Mouse (Mus musculus) heart, postnatal 36 days (tissue): ENCODE data around the gene Lin28a. TPM values are rescaled to one million over a fixed set of nuclear protein-coding genes. Genes with fewer than 3 reads are reported as not detected.

Experiments used
- DNase-seq, 2 experiments: peaks; one replicate each; pipeline ENCODE4 v3.0.0; 2021 to 2022
- intact Hi-C: fragments of 180-260 bp; cut with DNase I; formaldehyde crosslinking; loops from one replicate; pipeline ENCODE4 v1.15.1; 2025
- total RNA-seq, 2 experiments: library from RNA; stranded (reverse); gene quantifications; 2 replicates each; pipeline ENCODE4 v1.2.3; 2021

Lin28a gene
- not detected for total RNA-seq

DNA sequence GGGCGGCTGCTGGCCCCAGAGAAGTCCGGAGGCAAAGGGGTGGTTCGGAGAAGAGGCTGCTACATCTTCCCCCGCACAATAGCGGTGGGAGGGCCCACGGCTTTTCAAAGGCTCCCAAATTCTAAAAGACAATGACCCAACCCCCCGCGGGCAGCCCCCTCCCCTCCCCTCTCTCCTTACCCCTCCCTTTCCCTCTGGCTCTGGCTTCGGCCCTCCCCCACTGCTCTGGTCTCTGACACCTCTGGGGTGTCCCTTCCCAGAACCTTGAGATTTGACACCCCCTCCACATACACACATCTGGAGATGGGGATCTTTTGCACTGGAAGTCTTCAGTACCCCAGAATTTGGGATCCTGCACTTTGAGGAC lies at the start of gene Lin28a:
TSS of gene Lin28a (minus strand) at position 63 of the 367 bp plus-strand sequence.
- DNase-seq: no peak
- intact Hi-C loops: no loop called here

- intact Hi-C loops: no loop called here
- no peak for DNase-seq
These were observed 49.3 kb upstream of the Lin28a start for GRCm38 (mm10) chr4:134067833-134068544.

DNA sequence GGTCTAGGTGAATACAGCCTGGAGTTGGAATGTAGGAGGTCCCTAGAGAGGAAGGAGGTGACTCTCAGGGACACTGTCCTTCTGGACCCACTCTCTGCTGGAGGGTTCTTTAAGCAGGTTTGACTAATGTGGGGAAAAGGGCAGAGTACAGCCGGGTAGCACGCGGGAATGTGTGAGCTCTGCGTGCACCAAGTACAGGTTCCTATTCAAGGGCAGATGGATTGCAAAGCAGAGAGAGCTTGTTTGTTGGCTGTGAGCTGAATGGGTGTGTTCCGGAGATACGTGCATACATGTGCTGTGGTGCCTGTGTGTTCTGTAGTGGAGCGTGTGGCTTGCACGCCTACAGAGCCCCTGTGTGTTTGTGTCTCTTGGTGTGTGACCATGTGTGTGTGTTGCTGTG lies 48.7 kb upstream of the Lin28a start:
- intact Hi-C loops: no loop called here
- DNase-seq: no peak

DNA sequence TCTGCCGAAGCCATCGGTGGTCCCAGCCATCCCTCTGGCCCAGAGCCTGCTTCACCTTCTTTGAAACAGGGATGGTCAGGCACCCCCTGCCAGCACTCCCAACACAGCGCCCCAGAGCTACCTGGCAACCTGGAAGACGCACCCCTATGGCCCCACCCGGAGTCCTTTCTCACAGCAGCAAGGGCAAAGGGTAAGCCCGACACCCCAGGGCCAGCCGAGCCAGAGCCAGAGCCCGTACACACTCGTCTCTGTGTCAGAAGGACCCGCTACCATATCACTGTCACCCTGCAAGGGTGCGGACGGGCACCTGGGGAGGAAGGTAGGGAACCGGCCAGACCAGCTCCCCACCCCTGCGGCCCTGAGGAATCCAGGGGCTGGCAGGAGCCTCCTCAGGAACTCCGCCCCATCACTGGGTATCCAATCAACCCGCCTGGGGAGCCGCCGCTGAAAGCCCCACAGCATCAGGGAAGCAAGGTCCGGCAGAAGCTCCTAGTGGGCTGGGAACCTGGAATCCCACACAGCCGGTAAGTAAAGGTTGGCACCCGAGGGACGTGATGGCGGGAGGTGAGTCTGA lies 46.9 kb upstream of the Lin28a start:
- no peak for DNase-seq
- intact Hi-C loops: no loop called here

DNA sequence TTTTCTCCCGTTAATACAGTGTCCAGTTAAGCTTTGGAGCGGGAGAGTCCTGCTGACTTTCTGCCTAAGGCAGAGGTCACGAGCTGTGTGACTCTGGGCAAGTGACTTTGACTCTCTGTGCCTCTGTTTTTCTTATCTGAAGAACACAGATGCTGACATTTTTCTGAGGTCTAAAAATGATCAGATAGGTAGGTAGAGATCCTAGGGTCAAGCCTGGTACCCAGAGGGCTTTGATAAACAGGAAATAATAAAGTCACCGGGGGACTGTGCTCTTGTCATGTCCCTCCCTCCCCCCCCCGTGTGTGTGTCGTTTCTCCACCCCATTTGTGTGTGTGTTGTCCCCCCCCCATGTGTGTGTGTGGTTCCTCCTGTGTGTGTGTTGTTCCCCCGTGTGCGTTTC lies 43.9 kb upstream of the Lin28a start:
- intact Hi-C loops: no loop called here
- DNase-seq: no peak

GRCm38 (mm10) chr4:134061944-134062446 lies 43.4 kb upstream of the Lin28a start:
- intact Hi-C loops: no loop called here
- no peak for DNase-seq

DNA sequence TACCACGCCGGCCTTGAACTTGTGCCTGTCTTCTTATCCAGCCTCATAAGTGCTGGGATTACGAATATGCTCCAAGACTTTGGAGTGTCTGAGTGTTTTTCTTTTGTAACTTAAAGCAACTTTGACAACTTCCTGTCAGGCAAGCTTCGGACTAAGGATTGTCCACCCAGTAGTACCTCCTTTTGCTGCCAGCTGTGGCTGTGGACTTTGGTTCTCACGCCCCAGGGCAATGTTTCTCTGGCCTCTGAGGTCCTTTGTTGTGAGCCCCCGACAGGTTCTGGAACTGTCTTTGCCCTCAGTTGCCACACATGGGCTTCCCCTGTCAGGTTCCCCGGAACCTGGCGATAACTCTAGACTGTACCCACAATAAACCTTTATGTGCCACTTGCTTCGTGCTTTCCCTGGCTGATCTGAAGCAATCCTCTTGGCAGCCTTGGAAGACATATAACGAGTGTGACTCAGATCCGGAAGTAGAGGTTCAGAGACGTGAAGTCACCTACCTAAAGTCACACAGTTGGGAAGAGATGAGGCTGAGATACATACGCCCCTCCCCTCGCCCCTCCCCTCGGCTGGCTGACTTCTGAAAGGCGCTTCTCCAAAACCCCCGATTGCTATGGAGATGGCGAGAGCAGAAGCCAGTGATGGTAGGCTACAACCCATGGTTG lies 42.7 kb upstream of the Lin28a start:
- intact Hi-C loops: no loop called here
- DNase-seq: no peak

DNA sequence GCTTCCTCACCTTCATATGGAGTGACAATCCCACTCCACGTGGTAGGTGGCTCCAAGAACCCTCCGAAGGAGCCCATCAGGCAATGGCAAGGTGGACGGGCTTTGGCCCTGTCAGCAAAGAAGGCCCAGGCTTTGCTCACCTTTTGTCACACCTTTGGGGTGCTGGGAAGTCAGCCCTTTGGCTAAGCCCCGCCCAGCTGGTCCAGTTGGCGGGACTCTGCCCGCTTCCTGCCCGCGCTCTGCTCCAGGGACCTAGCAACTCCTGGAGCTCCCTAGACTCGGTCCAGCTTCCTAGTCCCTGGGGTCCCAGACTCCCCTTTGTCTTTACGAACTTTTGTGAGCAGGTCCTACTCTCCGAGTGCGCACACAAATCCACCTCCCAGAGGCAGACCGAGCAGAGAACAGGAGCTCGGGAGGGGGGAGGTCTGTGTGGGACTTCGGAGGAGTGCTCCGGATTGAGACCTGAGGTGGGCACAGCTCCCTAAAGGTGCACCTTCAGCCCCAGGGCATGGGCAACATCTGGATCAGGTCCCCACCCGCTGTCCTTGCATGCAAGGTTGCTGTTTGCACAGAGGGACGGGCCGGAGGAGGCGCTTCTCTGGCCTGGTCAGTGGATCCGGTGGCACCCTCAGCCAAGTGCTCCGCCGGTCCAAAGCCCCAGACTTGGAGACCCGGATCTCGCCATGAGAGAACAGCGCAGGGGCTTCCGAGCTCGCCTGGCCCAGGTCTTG lies 41.7 kb upstream of the Lin28a start, which contains the start of gene Crybg2:
TSS of gene Crybg2 (plus strand) at position 681 of the 731 bp plus-strand sequence.
- intact Hi-C loops: no loop called here
- no peak for DNase-seq

DNA sequence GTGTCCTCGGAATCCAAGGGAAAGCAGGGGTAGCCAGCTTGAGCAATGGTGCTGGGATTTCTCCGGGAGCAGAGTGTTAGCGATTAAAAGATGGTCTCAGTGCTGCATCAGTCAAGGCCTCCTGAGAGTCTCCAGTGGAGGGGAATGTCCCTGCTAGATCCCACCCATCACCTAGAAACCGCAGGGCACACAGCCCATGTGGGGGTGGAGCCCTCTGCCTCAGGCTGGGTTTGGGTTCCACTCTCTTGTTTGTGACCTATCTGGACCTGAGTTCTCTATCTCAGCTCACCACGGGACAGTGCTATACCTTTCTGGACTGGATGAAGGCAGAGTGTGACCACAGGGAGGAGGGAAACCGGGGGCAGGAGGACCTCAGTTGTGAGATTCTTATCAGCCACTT lies 40.3 kb upstream of the Lin28a start:
- intact Hi-C loops: no loop called here
- DNase-seq: no peak

DNA sequence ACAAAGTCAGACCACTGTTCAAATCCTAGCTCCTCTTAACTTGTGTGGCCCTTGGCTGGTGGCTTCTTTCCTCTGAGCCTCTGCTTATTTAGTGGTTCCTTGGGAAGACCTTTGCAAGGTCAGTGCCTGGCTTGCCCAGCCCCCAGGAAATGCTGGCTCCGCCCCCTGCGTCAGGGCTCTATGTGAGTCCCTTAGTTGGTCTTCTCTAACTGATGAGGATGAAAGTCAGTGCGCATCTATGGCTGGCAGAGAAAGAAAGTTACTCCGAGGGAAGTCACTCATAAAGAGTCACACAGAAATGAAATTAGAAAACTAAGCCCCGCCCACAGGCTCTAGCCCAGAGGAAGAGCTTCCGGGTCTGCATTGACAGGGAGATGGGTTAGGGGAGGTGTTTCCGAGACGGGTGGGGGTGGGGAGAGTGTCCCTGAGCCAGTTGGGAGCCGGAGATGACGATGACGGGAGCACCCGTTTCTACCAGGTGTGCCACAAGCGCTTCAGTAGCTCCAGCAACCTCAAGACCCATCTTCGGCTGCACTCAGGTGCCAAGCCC lies 39.6 kb upstream of the Lin28a start:
- no peak for DNase-seq
- intact Hi-C loops: no loop called here

DNA sequence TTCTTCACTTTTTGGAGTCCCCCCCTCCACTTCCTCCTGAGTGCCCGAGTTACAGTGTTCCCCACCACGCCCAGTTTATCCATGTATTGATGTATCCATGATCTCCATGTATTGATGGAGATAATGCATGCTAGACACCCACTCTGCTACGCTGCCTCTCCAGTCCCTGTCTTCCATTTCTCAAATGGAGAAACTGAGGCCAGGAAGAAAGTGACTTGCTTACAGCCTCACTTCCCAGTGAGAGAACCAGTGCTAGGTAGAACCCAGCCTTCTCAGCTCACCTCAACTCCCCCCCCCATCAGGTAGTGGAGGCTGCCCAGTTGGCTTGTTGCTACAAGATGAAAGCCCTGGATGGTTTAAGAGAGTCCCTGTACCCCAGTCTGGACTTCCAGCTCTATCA lies 34.9 kb upstream of the Lin28a start, which contains the start of gene Zfp683:
TSS of gene Zfp683 (plus strand) at position 301 of the 400 bp plus-strand sequence.
- intact Hi-C loops: no loop called here

GRCm38 (mm10) chr4:134052560-134052959 lies 33.9 kb upstream of the Lin28a start:
- DNase-seq: peak in 1 of 2 experiments; percentile 8
- intact Hi-C loops: no loop called here

More for the DNA sequence above, 34.9 kb upstream of the Lin28a start, which contains the start of gene Zfp683:
- no peak for DNase-seq

GRCm38 (mm10) chr4:134051912-134052311 lies 33.3 kb upstream of the Lin28a start:
- intact Hi-C loops: no loop called here

GRCm38 (mm10) chr4:134047648-134048047 lies 29.0 kb upstream of the Lin28a start:
- DNase-seq: no peak
- intact Hi-C loops: no loop called here

More at GRCm38 (mm10) chr4:134051912-134052311, 33.3 kb upstream of the Lin28a start:
- no peak for DNase-seq

DNA sequence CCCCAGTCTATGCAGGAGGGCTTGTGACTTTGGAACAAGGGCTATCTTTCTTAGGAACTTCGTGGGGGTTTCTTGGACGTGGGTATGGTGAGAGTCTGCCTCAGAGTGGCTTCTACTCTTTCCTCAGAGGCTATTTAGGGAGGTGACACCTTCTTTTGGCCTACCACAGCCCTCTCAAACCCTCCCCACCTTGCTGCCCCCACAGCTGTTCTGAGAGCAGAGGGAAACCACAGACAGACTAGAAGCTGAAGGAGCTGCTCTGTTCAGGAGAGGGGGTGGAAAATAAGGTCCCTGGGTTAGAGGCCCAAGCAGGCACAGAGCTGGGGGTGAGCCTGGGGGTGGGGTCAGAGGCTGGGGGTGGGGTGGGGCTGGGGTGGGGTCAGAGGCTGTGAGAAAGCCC lies 24.4 kb upstream of the Lin28a start:
- DNase-seq: no peak
- intact Hi-C loops: no loop called here

- peak in 1 of 2 experiments; percentile 9 for DNase-seq
- intact Hi-C loops: no loop called here
These were observed 22.9 kb upstream of the Lin28a start for GRCm38 (mm10) chr4:134041317-134042123.

DNA sequence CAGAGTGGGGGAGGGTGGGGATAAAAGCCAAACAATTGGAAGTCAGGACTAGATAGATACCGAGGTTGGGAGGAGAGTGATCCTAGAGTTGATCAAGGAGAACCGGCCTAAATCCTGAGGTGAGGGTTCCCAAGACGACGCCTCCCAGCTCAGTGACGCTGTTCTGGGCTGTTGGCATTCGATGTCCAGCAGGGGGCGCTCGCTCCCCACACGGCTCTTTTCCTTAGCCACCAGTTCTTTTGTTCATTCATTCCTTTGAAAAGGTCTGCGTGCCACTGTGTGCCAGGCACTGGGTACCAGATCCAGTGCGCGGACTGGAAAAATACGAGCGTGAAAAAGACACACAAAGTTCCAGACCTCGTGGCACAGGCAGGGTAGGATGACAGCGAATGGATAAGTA lies 17.3 kb upstream of the Lin28a start:
- peak; percentile 69 to 79 for DNase-seq
- intact Hi-C loops: loop anchor here (2.0 to 5.0 kb wide), 4 partner anchors 43 to 256 kb away; no protein-coding TSS in a partner anchor

DNA sequence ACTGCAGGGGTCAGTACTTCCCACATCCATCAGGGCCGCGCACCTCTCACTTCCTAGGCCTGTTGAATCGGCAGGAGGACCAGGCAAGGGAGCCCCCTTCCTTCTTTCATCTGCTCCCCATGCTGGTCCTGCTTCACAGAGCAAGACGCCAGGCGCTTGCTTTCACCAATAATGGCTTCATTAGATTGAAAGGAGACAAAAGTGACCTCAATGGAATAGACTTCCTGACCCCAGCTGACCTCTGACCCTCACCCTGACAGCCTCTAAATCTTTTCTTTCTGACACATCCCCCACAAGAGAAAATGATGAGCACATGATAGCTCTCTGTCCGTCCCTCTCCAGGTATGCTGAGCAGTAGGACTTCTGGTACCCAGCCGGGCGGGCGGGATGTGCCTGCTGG lies 7.2 kb upstream of the Lin28a start:
- DNase-seq: no peak
- intact Hi-C loops: no loop called here

GRCm38 (mm10) chr4:134020621-134021020 lies 2.0 kb upstream of the Lin28a start:
- peak; percentile 78 to 87 for DNase-seq
- intact Hi-C loops: no loop called here
